Mouse (Mus musculus) liver, postnatal 0 days (tissue): ENCODE data around the gene Tmem130. TPM values are rescaled to one million over a fixed set of nuclear protein-coding genes. Genes with fewer than 3 reads are reported as not detected.

Experiments
- ATAC-seq: fragments of 200-750 bp; cut with Nextera tagmentation; 2 replicates; pipeline ENCODE4 v1.8.0; 2017; ENCODE audit warnings: mild to moderate bottlenecking, moderate library complexity
- DNase-seq: peaks from one replicate; pipeline ENCODE4 v3.0.0-alpha.2; 2016
- H3K27ac ChIP-seq: fragments of 300-500 bp; sonication (generic); 2 replicates; pipeline ENCODE4 v1.5.1; 2014; ENCODE audit warnings: antibody characterized with exemption, moderate library complexity, mild to moderate bottlenecking, low read depth
- H3K27me3 ChIP-seq: fragments of 300-500 bp; sonication (generic); 2 replicates; pipeline ENCODE4 v1.6.1; 2014; ENCODE audit warnings: low read length, control low read depth, mixed read lengths; ENCODE audit not compliant: insufficient read depth
- H3K36me3 ChIP-seq: fragments of 300-500 bp; sonication (generic); replicated peaks from 2 replicates; pipeline ENCODE4 v1.6.1; 2014; ENCODE audit warnings: mild to moderate bottlenecking, control low read depth, low read length, moderate library complexity, mixed read lengths; ENCODE audit not compliant: insufficient read depth
- H3K4me1 ChIP-seq: fragments of 300-500 bp; sonication (generic); 2 replicates; pipeline ENCODE4 v1.6.1; 2014; ENCODE audit warnings: antibody characterized with exemption, mild to moderate bottlenecking, control low read depth; ENCODE audit not compliant: insufficient read depth
- H3K4me2 ChIP-seq: fragments of 300-500 bp; sonication (generic); 2 replicates; pipeline ENCODE4 v1.6.1; 2014; ENCODE audit warnings: low read depth, mild to moderate bottlenecking, low read length, moderate library complexity, mixed read lengths
- H3K4me3 ChIP-seq: fragments of 300-500 bp; sonication (generic); 2 replicates; pipeline ENCODE4 v1.5.1; 2014; ENCODE audit warnings: low read depth, low read length
- H3K9ac ChIP-seq: fragments of 300-500 bp; sonication (generic); replicated peaks from 2 replicates; pipeline ENCODE4 v1.6.1; 2014; ENCODE audit warnings: mild to moderate bottlenecking, moderate library complexity
- H3K9me3 ChIP-seq: fragments of 300-500 bp; sonication (generic); 2 replicates; pipeline ENCODE4 v1.6.1; 2016; ENCODE audit warnings: mild to moderate bottlenecking, control low read depth, low read length, mixed read lengths
- CTCF ChIP-seq: sonication (generic); IDR thresholded peaks from 2 replicates; pipeline ENCODE4 v1.5.1; 2016; ENCODE audit warnings: antibody characterized with exemption, low read depth
- EP300 ChIP-seq: IDR thresholded peaks from 2 replicates; pipeline ENCODE4 v1.6.1; 2016; ENCODE audit warnings: antibody characterized with exemption, low read depth, mild to moderate bottlenecking
- WGBS: fragments of 180-500 bp; shearing (Covaris S2); extraction: QIAGEN DNeasy Blood & Tissue Kit; methylation state at CpG from one replicate; pipeline ENCODE4 v1.1.7; 2014; ENCODE audit not compliant: insufficient replicate concordance; 5-methylcytosine and 5-hydroxymethylcytosine counted together
- polyA plus RNA-seq: library from polyadenylated mRNA; unstranded; fragments of >200 nt; fragmentation: Nextera tagmentation; extraction: Ambion mirVana; gene quantifications from 2 replicates; pipeline ENCODE4 v1.2.1, GENCODE M21; 2015

The Tmem130 gene
- polyA plus RNA-seq, 1 experiment from 2014 or later = 0.12 TPM

DNA sequence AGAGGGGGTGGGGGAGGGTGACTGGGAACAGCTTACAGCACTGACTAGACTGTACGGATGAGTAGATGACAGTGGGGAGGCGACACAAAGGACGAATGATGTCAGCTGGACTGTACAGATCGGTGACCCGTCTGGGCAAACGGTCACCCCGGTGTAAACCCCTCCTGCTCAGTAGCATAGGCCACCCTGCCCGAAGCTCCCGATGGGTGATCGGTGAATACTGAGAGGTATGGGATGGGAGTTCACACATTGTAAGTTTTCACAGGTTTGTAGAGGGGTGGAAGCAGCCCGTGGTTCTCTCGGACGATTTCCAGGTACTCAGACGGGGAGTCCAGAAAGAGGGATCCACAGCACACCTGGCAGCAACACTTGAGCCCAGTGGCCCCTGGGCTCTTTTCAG is 24.5 kb downstream of the Tmem130 start:
- Histone ChIP-seq H3K27me3 (no peaks in the 10 kb centered on the region), H3K4me2 (no peak overlapping the region), H3K27ac (no peak overlapping the region), H3K36me3 (no peaks in the 10 kb centered on the region), H3K4me3 (no peak overlapping the region), H3K9me3 (no peaks in the 10 kb centered on the region), H3K4me1 (no peaks in the 10 kb centered on the region), H3K9ac (no peak overlapping the region)
- TF ChIP-seq EP300 = no peak
- no peak for TF ChIP-seq CTCF
- no peak for DNase-seq
- 82% methylated on average over 14 of the region's 14 CpGs for WGBS
- no peak for ATAC-seq

DNA sequence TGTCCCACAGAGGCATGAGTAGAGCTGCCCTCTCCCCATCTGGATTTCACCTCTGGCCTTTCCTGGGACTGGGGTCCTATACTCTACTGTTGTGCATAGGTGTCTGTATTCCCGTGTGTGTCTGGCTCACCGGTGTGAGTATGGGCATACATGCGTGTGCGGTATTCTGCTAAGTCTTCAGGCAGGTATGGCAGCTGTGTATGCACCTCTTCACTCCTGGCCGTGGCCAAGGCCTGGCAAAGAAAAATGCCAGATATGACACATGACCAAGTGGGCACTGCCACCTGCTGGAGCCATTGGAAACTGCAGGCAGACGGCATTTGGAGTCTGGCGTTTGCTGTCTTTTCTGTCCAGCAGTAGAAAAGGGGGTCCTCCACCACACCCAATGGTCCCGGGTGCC is 26.7 kb downstream of the Tmem130 start:
- no peaks in the 10 kb centered on the region for H3K9me3 ChIP-seq
- no peaks in the 10 kb centered on the region for H3K4me1 ChIP-seq
- DNase-seq = peak; percentile 76
- H3K4me3 ChIP-seq = no peak overlapping the region
- H3K27ac ChIP-seq = no peak overlapping the region
- WGBS = 21% methylated on average over 8 of the region's 8 CpGs
- ATAC-seq = no peak
- no peaks in the 10 kb centered on the region for H3K36me3 ChIP-seq
- no peaks in the 10 kb centered on the region for H3K27me3 ChIP-seq
- no peak overlapping the region for H3K9ac ChIP-seq
- no peak for TF ChIP-seq EP300
- peak; percentile 87 for TF ChIP-seq CTCF
- H3K4me2 ChIP-seq = no peak overlapping the region

DNA sequence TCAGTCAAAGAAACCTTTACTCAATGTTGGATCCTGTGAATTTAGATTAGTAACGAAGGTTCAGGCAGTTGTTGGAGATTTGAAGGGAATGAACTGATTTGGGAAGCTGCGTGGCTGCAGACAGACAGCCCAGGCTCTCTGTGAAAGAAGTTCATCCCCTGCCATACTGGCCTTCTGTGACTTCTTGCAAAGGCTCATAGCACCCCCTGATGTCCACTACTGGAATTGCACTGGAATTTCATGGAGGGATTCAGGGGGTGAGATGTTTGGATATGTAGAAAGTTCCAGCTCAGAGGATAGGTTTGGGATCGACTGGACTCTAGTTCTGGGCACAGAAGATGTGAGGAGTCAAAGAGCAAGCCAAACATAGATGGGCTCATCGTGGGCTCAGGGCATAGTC is 27.7 kb downstream of the Tmem130 start:
- Histone ChIP-seq H3K27me3 (no peaks in the 10 kb centered on the region), H3K36me3 (no peaks in the 10 kb centered on the region), H3K9ac (no peak overlapping the region), H3K4me2 (no peak overlapping the region), H3K4me3 (no peak overlapping the region), H3K9me3 (no peaks in the 10 kb centered on the region), H3K4me1 (no peaks in the 10 kb centered on the region), H3K27ac (no peak overlapping the region)
- TF ChIP-seq CTCF (peak; percentile 75), EP300 (no peak)
- WGBS = 25% methylated on average over 4 of the region's 4 CpGs
- peak; percentile 60 for DNase-seq
- ATAC-seq = no peak

DNA sequence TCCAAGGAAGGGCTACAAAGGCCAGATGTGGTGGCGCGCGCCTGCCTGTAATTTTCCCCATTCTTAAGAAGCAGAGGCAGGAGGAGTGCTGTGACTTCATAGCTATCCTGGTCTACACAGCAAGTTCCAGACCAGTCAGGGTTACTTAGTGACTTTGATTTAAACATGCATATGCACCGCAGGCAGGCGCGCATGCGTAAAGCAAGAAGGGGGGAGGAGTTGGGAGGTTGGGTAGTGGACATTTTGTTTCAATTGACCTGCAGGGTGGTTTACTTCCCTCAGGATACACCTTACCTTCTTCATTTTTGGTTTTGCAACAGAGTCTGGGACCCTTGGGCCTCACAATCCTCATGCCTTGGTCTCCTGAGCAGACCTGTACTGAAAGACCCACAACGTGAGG is 32.4 kb downstream of the Tmem130 start:
- TF ChIP-seq CTCF (no peak), EP300 (no peak)
- DNase-seq (no peak), ATAC-seq (no peak)
- no peaks in the 10 kb centered on the region for H3K9me3 ChIP-seq
- no peak overlapping the region for H3K9ac ChIP-seq
- H3K27ac ChIP-seq = no peak overlapping the region
- H3K4me2 ChIP-seq = no peak overlapping the region
- H3K4me1 ChIP-seq = no peaks in the 10 kb centered on the region
- no peaks in the 10 kb centered on the region; the same call in 1 of the 2 replicates for H3K27me3 ChIP-seq
- H3K4me3 ChIP-seq = no peak overlapping the region
- WGBS = 82% methylated on average over 8 of the region's 8 CpGs
- no peaks in the 10 kb centered on the region for H3K36me3 ChIP-seq

DNA sequence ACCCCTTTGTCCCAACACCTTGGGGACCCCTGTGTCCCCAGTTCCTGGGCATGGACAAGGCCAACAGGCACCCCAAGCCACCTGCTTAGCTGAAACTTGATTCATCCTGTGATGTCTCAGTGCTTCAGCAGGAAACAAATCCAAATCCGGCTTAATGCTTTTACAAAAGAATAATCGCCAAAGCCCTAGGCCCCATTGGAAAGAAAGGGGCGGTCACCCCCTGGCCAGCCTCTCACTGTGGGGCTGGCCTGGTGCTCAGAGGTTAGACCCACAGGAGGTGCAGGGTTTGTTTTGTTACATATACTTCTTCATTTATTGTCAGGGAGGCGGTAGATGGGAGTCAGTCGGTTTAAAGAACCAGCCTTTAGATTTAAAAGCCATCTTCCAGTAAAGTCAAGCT is 33.4 kb downstream of the Tmem130 start:
- Histone ChIP-seq H3K9me3 (no peaks in the 10 kb centered on the region), H3K4me1 (no peaks in the 10 kb centered on the region), H3K4me3 (no peak overlapping the region), H3K36me3 (no peaks in the 10 kb centered on the region), H3K27ac (no peak overlapping the region), H3K27me3 (no peaks in the 10 kb centered on the region; the same call in 1 of the 2 replicates), H3K4me2 (no peak overlapping the region), H3K9ac (no peak overlapping the region)
- WGBS = 49% methylated on average over 5 of the region's 5 CpGs
- DNase-seq (no peak), ATAC-seq (no peak)
- TF ChIP-seq CTCF (no peak), EP300 (no peak)

DNA sequence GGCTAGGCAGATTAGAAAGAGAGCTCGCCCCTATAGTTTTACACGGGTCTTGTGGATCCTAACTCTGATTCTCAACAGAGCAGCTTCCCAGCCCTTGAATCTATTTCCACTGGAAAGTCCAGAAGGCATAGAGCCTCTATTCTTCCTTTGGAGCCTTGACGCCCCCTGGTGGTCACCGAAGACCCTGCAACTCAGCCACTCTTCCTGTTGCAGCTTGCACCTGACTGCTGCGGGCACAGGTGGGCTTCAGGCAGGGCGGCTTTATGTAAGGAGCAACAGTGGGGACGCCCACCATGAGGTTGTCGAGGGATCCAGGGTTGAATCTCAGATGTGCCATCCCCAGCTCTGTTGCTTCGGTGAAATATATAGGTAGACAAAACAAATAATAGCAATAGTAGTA is 34.5 kb downstream of the Tmem130 start:
- H3K27ac ChIP-seq = no peak overlapping the region
- no peaks in the 10 kb centered on the region for H3K36me3 ChIP-seq
- H3K4me3 ChIP-seq = no peak overlapping the region
- TF ChIP-seq CTCF = peak; percentile 84
- no peak for TF ChIP-seq EP300
- H3K9ac ChIP-seq = no peak overlapping the region
- no peaks in the 10 kb centered on the region; the same call in 1 of the 2 replicates for H3K27me3 ChIP-seq
- 9% methylated on average over 9 of the region's 9 CpGs for WGBS
- no peak overlapping the region for H3K4me2 ChIP-seq
- ATAC-seq = no peak
- H3K4me1 ChIP-seq = no peaks in the 10 kb centered on the region
- no peaks in the 10 kb centered on the region for H3K9me3 ChIP-seq
- DNase-seq = peak; percentile 70

DNA sequence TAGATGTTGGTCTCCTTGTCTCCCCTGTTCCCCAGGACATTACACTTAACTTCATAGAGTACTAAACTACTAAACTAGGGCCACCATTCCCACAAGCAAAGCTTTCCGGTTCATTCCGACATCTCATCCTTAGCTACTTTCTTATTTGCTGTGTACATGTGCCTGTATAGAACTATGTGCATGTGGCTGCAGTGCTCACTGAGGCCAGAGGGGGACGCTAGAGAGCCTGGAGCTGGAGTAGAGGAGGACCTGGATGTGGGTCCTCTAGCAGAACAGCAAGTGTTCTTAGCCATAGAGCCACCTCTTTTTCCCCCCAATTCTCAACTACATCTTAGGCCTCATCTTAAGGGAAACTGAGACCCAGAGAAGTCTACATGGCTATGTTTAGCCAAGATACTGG is 36.1 kb downstream of the Tmem130 start:
- no peaks in the 10 kb centered on the region for H3K36me3 ChIP-seq
- H3K27me3 ChIP-seq = no peaks in the 10 kb centered on the region; the same call in 1 of the 2 replicates
- H3K9me3 ChIP-seq = no peaks in the 10 kb centered on the region
- no peak for TF ChIP-seq EP300
- no peak; the same call in 1 of the 2 replicates for TF ChIP-seq CTCF
- H3K27ac ChIP-seq = no peak overlapping the region
- no peak overlapping the region for H3K4me3 ChIP-seq
- DNase-seq (no peak), ATAC-seq (no peak)
- H3K9ac ChIP-seq = no peak overlapping the region
- H3K4me2 ChIP-seq = no peak overlapping the region
- 73% methylated on average over 3 of the region's 3 CpGs for WGBS
- H3K4me1 ChIP-seq = no peaks in the 10 kb centered on the region
